Mouse (Mus musculus) WW6 (cell line): ENCODE measurements around the gene Lrmda.

Experiments used
- DNase-seq: peaks from one replicate; pipeline ENCODE4 v3.0.0-alpha.2; 2013; ENCODE audit warnings: low read depth, low spot score

Lrmda gene

GRCm38 (mm10) chr14:22240315-22240714, 220.8 kb downstream of the Lrmda start:
- no peak for DNase-seq

DNA sequence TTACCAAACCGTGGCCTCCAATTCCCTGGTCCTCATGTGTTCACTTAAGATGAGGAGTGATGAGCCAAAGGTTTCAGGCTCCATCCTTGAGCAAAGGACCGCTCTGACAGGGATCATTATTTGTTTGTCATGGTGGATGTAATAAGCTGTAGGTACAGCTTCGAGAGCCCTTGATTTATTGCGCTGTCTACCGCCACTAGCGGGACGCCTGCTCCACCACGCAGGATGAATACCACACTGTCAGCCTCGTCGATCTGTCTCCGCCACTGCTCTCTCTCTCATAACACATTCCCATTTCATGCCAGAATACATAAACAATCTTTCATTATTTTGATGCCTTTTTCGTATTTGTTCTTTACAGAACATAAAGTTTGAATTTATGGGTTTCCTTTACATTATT, 235.9 kb downstream of the Lrmda start:
- no peak for DNase-seq

GRCm38 (mm10) chr14:22256274-22256673, 236.8 kb downstream of the Lrmda start:
- no peak for DNase-seq

DNA sequence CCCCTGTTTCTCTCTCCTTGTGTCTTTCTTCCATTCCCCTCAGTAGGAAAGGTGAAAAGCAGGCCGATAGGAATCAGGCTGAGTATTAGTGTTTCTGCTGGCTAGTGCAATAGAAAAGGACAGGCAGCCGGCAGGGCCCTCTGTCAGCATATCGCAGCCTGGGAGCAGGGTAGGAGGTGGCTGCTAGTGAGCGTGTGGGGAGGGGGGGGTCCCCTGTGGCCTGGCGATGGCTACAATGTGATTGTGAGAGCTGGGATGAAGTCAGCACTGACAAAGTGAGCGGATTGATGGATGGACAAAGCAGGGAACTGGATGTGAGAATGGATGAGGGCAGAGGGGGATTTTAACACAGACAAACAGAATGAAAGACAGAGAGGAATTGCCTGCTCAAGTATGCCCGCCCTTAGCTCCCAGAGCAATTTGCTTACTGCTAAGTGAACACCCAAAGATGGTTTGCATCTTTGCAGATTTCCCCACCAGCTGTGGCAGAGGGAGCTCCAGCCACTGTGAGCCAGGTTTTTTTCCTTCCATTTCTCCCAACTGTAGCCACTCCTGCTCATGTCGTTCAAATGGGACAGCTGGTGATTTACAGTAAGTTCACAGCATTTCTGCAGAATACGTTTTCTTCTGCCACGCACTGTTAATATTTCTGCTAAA, 240.0 kb downstream of the Lrmda start:
- DNase-seq = no peak

DNA sequence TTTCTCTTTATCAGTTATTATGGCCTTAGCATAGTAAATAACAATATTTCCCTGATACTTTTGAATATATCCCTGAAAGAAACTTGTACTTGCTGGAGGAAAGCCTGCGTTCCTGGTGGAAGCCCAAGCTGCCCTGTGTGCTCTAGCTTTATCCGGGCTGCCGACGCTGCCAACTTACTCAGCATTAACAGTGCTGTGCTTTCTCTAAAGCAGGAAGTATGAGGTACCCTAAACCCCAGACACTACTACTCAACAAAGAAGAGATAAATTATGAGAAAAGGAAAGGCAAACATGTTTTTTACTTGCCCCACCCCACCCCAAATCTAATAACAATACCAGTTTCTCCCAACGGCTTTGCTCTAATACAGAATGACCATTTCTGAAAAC, 240.5 kb downstream of the Lrmda start:
- no peak for DNase-seq

- DNase-seq = no peak
Measured at GRCm38 (mm10) chr14:22265229-22265905, 245.9 kb downstream of the Lrmda start.

- no peak for DNase-seq
Measured at GRCm38 (mm10) chr14:22269812-22270211, 250.3 kb downstream of the Lrmda start.

- DNase-seq = no peak
Measured at GRCm38 (mm10) chr14:22278053-22278452, 258.5 kb downstream of the Lrmda start.

- DNase-seq = no peak
Measured at GRCm38 (mm10) chr14:22279591-22279990, 260.1 kb downstream of the Lrmda start.

DNA sequence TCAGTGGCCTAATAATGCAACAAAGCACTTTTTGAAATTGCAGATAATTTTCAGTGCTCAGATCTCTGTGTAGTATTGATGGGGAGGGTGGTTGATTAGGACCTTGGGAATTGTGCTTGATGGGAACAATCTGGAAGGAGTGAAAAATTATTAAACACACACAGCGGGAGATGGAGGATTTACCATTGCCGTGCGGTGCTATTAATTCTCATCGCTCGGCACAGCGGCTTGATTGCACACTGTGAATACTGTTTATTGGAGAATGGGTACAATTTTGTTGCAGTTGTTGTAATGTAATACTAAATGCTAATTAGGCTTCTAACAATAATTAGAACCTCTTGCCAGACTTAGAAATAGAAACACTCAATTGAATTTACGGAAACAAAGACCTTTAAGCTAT, 262.1 kb downstream of the Lrmda start:
- no peak for DNase-seq

DNA sequence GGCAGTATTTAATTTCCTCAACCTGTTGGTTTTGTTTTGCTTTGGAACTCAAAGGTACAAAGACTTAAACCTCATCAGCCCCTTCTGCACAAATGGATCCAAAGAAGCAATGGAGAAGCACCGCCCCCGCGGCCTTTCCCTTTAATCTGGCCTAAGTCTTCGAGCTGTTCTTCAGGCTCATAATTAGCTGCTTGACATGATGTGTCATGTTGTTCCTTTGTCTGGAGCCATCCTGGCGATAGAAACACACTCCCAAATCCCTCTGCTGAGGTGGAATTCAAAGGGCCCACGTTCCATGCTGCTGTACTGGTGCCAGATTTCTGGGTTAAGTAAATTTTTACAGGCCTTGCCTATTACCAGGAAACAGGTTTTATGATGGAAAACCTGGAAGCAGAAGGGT, 263.3 kb downstream of the Lrmda start:
- DNase-seq = no peak

- no peak for DNase-seq
Measured at GRCm38 (mm10) chr14:22283722-22284121, 264.2 kb downstream of the Lrmda start.

GRCm38 (mm10) chr14:22284823-22285517, 265.5 kb downstream of the Lrmda start:
- DNase-seq = no peak

DNA sequence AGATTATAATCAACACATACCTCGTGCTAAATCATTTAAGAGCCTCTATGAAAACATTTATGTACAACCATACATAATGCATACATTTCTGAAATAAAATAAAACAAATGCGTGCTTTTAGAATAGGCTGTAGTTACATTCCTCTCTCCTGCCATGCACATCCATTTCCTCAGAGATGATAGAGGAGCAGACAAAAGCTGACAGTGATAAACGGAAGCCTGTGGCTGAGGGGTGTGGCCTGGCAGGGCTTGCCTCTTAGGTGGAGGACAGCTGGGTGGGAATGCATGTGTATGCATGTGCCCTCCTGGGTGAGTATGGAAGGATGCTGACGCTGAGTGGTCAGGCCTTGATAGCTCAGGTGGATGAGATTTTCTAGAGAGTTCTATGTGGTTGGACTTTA, 266.3 kb downstream of the Lrmda start:
- no peak for DNase-seq

DNA sequence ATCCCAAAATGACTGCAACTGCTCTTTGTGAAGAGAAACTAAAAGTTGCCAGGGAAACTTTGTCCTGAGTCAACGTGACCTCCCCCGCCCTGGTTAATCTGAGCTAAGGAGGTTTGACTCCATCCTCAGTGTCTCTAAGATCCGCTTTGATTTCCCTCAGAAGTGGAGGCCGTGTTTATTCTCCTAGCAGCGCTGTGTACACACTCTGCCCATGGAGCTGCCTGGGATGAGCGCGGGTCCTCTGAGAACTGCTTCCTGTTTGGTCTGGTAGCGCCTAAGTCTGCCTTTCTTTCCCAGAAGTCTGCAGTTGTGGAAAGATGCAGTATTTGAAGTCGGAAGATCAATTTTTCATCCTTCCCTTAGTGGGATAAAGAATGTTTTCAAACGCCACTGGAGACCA, 268.7 kb downstream of the Lrmda start:
- DNase-seq = no peak

DNA sequence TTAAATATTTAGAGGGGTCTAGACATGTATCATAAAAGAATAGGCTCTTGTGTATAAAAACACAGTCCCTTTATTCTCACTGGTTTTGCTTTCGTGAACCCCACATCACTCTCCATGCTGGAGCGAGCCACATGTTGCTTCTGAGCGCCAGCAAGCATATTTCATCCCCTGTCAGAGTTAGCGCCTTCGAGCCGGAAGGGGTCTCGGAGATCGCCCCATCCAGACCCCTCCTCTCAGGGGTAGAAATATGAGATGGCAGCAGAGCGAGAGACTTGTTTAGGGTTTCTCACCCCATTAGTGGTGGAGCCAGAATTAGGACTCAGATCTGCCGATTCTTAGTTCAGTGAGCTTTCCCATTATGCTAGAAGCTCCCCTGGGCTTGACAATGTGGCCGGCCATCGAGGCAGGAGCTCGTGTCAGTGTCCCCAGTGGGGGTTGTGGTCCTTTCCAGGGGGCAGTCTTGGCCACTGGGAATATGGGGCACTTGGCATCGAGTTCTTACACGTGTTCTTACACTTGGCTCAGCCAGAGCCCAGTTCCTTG, 269.9 kb downstream of the Lrmda start:
- DNase-seq = no peak

GRCm38 (mm10) chr14:22294371-22294770, 274.9 kb downstream of the Lrmda start:
- DNase-seq = no peak

- no peak for DNase-seq
Measured at GRCm38 (mm10) chr14:22296655-22297239, 277.2 kb downstream of the Lrmda start.

DNA sequence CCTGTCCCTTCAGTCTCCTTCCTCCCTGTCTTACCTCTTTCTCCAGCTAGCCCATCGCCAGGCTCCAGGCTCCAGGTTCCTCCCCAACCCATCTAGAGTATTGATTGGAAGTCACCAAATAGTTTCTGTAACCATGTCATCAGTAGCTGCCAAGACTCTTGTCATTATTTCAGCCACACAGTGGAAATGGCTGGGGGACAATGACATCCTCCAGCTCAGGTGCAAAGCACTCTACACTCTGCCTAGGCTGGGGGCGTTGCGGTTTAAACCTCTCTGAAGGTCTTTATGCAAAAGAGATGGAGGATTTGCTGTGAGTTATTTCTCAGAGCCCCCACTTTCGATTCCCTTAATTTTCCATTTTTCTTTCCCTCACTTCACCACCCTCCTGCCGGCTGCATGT, 287.2 kb downstream of the Lrmda start:
- no peak for DNase-seq

DNA sequence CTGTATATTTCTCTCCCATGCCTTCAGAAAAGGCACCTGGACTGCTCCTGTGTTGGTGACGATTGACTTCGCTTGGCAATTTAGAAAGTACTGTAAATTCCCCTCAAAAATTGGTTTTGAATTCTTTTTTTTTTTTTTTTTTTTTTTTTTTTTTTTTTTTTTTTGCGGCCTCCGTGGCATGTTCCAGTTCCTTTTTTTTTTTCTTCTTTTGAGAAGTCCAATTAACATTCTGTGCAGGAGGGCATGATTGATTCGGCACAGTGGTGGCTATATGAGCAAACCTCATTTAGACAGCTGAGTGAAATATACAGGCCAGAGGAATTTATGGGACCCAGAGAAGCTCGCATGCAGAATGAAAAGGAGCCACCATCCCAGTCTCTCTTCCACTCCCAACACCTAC, 288.5 kb downstream of the Lrmda start:
- no peak for DNase-seq

- DNase-seq = no peak
Measured at GRCm38 (mm10) chr14:22323058-22323457, 303.5 kb downstream of the Lrmda start.

DNA sequence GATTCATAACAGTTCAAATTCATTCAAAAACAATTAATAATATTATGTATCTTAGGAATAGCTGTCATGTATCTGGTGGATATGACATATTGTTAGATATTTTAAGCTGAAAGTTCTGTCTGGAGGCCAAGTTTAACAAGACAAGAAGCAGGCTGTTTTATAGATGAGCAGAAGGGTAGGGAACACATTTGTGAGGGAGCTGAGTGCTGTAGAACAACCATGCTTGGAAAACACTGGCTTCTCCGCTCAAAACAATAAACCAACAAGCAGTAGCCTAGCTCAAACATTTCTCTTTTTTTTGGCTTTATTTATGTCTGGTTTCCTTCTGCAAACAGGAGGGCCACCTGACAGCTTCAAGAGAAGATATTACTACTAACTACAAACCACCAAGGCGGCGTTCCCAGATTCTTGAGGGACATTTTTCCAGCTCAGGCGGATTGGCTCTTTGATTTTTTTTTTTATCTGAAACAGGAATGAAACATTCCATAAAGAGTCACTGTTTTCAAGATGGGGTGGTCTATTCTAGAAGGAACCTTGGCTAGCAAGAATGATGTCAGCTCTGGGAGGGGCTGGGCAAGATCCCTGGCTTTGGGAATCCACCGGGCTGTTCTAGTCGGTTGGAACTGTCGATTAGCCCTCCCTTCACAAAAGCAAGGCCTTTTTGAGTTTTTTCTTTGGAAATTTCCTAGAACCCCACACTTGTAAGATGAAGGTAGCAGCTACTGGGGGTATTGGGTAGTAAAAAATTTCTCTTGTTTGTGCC, 304.2 kb downstream of the Lrmda start:
- DNase-seq = no peak
